Mouse (Mus musculus): ENCODE data around the gene Ggt1. TPM values are rescaled to one million over a fixed set of nuclear protein-coding genes. Genes with fewer than 3 reads are reported as not detected.
A peak's percentile ranks its signal among the peaks of the same experiment; 100 is the strongest.

The Ggt1 gene
- polyA plus RNA-seq, 1 experiment from 2014 or later, result 0.75 TPM

DNA sequence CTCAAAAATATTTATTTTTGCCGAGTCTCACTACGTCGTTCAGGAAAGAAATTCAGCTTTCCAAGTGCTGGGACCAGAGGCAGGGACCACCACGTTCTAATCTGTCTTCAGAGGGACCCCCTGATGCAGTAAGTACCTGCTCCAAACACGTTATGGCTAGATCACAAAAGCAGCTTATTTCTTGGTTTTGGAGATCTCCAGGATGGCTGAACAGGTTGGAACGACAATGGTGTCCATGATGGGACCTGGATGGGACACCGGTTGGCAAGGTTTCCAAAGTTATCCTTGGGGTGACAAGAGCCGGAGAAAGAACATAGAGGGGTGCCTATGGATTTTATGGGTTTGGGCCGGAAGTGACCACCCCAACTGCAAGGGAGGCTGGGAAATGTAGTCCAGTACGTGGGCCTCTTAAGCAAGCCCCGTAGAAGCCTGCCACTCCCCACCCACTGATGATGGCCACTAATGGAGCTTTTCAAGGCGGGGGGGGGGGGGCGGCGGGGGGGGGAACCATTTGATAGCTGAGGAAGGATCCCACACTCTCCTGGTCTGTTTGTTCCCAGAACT is 72.3 kb downstream of the Ggt1 start:
- ATAC-seq (ENCODE audit: insufficient number of reproducible peaks, low FRiP score, low TSS enrichment, low read depth) (no peak), DNase-seq (ENCODE audit: low spot score) (no peak)
- no peak overlapping the region for H3K4me2 ChIP-seq (ENCODE audit: low read depth, severe bottlenecking)
- no peak overlapping the region for H3K27ac ChIP-seq (replicated peaks; ENCODE audit: low read depth, low read length)
- H3K27me3 ChIP-seq (ENCODE audit: control insufficient read depth, insufficient read depth, low read length), result no peaks in the 10 kb centered on the region
- no peaks in the 10 kb centered on the region for H3K36me3 ChIP-seq (ENCODE audit: control insufficient read depth, insufficient read depth, low read length)
- H3K9me3 ChIP-seq (ENCODE audit: control insufficient read depth, low read length), result no peaks in the 10 kb centered on the region
- H3K4me3 ChIP-seq (ENCODE audit: low read depth, low read length), result no peak overlapping the region
- 78% methylated on average over 13 of the region's 14 CpGs for WGBS
- H3K9ac ChIP-seq (ENCODE audit: low read length), result no peak overlapping the region
- no peaks in the 10 kb centered on the region for H3K4me1 ChIP-seq (ENCODE audit: control insufficient read depth, insufficient read depth, low read length)

DNA sequence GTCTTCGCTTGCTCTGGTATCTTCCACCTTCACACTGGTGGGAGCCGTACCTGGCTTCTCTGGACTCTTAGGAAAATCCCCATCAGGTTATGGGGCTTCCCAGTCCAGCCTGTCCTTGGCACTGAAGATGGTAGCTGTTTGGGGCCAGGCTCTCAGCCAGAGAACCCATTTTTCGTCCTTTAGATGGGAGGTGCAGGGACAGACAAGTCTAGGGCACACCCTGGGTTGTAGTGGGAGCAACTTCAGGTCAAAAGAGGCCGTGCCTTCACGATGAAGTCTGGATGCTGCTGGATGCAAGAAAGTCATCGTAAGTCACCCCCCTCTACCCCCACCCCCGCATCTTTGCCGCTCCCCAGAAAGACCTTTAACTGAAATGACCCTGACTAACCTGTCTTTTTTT is 73.2 kb downstream of the Ggt1 start:
- 91% methylated on average over 8 of the region's 8 CpGs for WGBS

DNA sequence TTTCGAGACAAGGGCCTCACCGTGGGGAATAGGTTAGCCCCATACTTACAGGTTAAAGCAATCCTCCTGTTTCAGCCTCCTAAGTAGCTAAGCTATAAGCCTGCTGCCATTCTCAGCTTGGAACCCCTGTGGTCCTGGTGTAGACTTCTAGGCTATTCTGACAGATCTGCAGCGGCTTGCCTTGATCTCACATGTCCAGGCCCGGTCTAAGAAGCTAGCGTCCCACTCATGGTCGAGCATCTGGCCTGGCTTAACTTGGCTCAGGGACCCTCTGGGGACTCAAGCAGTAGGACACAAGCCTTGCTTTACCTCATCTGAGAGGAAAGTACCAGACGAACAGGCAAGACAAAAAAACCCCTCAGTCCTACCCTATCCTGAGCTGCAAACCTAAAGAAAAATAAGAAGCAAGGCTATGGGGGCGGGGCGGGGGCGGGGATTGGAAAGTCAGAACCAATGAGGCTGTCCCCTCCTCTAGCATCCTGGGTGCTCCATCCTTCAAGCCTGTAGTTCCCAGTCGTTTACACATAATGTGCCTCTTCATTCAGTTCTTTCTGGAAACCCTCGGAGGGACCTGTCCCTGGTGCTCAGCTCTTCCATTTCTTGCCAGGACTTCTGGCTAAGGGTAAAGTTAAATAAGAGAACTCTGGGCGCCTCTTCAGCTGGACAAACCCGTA is 73.8 kb downstream of the Ggt1 start:
- Histone ChIP-seq H3K4me1 (ENCODE audit: control insufficient read depth, insufficient read depth, low read length) (no peaks in the 10 kb centered on the region), H3K36me3 (ENCODE audit: control insufficient read depth, insufficient read depth, low read length) (no peaks in the 10 kb centered on the region), H3K27ac (replicated peaks; ENCODE audit: low read depth, low read length) (no peak overlapping the region), H3K4me2 (ENCODE audit: low read depth, severe bottlenecking) (no peak overlapping the region), H3K4me3 (ENCODE audit: low read depth, low read length) (no peak overlapping the region), H3K9ac (ENCODE audit: low read length) (no peak overlapping the region), H3K27me3 (ENCODE audit: control insufficient read depth, insufficient read depth, low read length) (no peaks in the 10 kb centered on the region), H3K9me3 (ENCODE audit: control insufficient read depth, low read length) (no peaks in the 10 kb centered on the region)
- WGBS, result 68% methylated on average over 14 of the region's 14 CpGs
- ATAC-seq (ENCODE audit: insufficient number of reproducible peaks, low FRiP score, low TSS enrichment, low read depth) (no peak), DNase-seq (ENCODE audit: low spot score) (no peak)

More for the DNA sequence above, 73.2 kb downstream of the Ggt1 start:
- H3K4me3 ChIP-seq (ENCODE audit: low read depth, low read length), result no peak overlapping the region
- H3K36me3 ChIP-seq (ENCODE audit: control insufficient read depth, insufficient read depth, low read length), result no peaks in the 10 kb centered on the region
- no peaks in the 10 kb centered on the region for H3K9me3 ChIP-seq (ENCODE audit: control insufficient read depth, low read length)
- no peak overlapping the region for H3K9ac ChIP-seq (ENCODE audit: low read length)
- H3K4me1 ChIP-seq (ENCODE audit: control insufficient read depth, insufficient read depth, low read length), result no peaks in the 10 kb centered on the region
- ATAC-seq (ENCODE audit: insufficient number of reproducible peaks, low FRiP score, low TSS enrichment, low read depth), result no peak
- no peaks in the 10 kb centered on the region for H3K27me3 ChIP-seq (ENCODE audit: control insufficient read depth, insufficient read depth, low read length)
- no peak overlapping the region for H3K27ac ChIP-seq (replicated peaks; ENCODE audit: low read depth, low read length)
- no peak overlapping the region for H3K4me2 ChIP-seq (ENCODE audit: low read depth, severe bottlenecking)
- no peak for DNase-seq (ENCODE audit: low spot score)

DNA sequence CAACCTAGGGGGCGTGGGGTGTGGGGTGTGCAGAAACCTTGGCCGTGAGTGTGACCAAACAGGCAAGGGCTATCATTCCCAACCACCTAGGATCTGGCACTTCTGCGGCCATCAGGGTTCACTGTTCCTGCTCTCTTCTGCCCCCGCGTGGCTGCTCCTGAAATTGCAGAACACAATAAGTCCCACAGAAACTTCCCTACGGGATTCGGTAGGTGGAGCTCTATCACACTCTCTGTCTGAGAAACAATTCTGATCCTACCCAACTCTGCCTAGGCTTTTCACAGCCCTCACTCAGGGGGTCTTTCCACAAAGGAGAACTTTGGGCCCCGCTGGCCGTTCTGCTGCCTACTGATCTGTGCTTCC is 74.3 kb downstream of the Ggt1 start:
- Histone ChIP-seq H3K9ac (ENCODE audit: low read length) (no peak overlapping the region), H3K4me1 (ENCODE audit: control insufficient read depth, insufficient read depth, low read length) (no peaks in the 10 kb centered on the region), H3K36me3 (ENCODE audit: control insufficient read depth, insufficient read depth, low read length) (no peaks in the 10 kb centered on the region), H3K27ac (replicated peaks; ENCODE audit: low read depth, low read length) (no peak overlapping the region), H3K27me3 (ENCODE audit: control insufficient read depth, insufficient read depth, low read length) (no peaks in the 10 kb centered on the region), H3K4me2 (ENCODE audit: low read depth, severe bottlenecking) (no peak overlapping the region), H3K9me3 (ENCODE audit: control insufficient read depth, low read length) (no peaks in the 10 kb centered on the region), H3K4me3 (ENCODE audit: low read depth, low read length) (no peak overlapping the region)
- ATAC-seq (ENCODE audit: insufficient number of reproducible peaks, low FRiP score, low TSS enrichment, low read depth) (no peak), DNase-seq (ENCODE audit: low spot score) (peak; percentile 93)
- WGBS, result 6% methylated on average over 9 of the region's 9 CpGs

Other genes starting within 250 kb of the Ggt1 start
- 2.6 and 3.5 TPM in 2 replicates for gene Adora2a, start 244.7 kb upstream of the Ggt1 start, polyA plus RNA-seq (2014; fragmentation: Nextera tagmentation; extraction: Ambion mirVana)
- gene Upb1, start 160.5 kb upstream of the Ggt1 start, polyA plus RNA-seq (2014; fragmentation: Nextera tagmentation; extraction: Ambion mirVana), result 0.21 and 0.37 TPM in 2 replicates
- gene Snrpd3, start 44.1 kb upstream of the Ggt1 start, polyA plus RNA-seq (2014; fragmentation: Nextera tagmentation; extraction: Ambion mirVana), result 256 and 281 TPM in 2 replicates
- 32.4 and 36.1 TPM in 2 replicates for gene Gucd1, start 43.6 kb upstream of the Ggt1 start, polyA plus RNA-seq (2014; fragmentation: Nextera tagmentation; extraction: Ambion mirVana)
- gene Lrrc75b, start 1.3 kb upstream of the Ggt1 start, polyA plus RNA-seq (2014; fragmentation: Nextera tagmentation; extraction: Ambion mirVana), result 0.77 and 0.91 TPM in 2 replicates
- 0.41 and 0.75 TPM in 2 replicates for gene Ggt5, start 27.7 kb downstream of the Ggt1 start, polyA plus RNA-seq (2014; fragmentation: Nextera tagmentation; extraction: Ambion mirVana)
- 0.98 and 1.4 TPM in 2 replicates for gene Susd2, start 82.4 kb downstream of the Ggt1 start, polyA plus RNA-seq (2014; fragmentation: Nextera tagmentation; extraction: Ambion mirVana)
- 28.5 and 30.7 TPM in 2 replicates for gene Cabin1, start 202.7 kb downstream of the Ggt1 start, polyA plus RNA-seq (2014; fragmentation: Nextera tagmentation; extraction: Ambion mirVana)
- 100.0 and 107 TPM in 2 replicates for gene Ddt, start 211.8 kb downstream of the Ggt1 start, polyA plus RNA-seq (2014; fragmentation: Nextera tagmentation; extraction: Ambion mirVana)
- gene Gm20441, start 219.3 kb downstream of the Ggt1 start, polyA plus RNA-seq (2014; fragmentation: Nextera tagmentation; extraction: Ambion mirVana), result 0.41 TPM in 1 of 2 replicates, not detected in the other
- gene Gstt3, start 219.8 kb downstream of the Ggt1 start, polyA plus RNA-seq (2014; fragmentation: Nextera tagmentation; extraction: Ambion mirVana), result 6.4 and 7.9 TPM in 2 replicates
- 4.4 and 5.5 TPM in 2 replicates for gene Gstt1, start 237.0 kb downstream of the Ggt1 start, polyA plus RNA-seq (2014; fragmentation: Nextera tagmentation; extraction: Ambion mirVana)